Mouse (Mus musculus): ENCODE results near the gene Hnrnph1. TPM values are rescaled to one million over a fixed set of nuclear protein-coding genes. Genes with fewer than 3 reads are reported as not detected.

Gene Hnrnph1
- total and polyA plus RNA-seq, 2 experiments from 2014 or later, result 176 to 244 TPM

GRCm38 (mm10) chr11:50388217-50388929, 11.6 kb downstream of the Hnrnph1 start:
- Histone ChIP-seq H3K9ac (replicated peaks; ENCODE audit: low read length) (no peak overlapping the region), H3K27me3 (ENCODE audit: insufficient read depth, low read length) (no peaks in the 10 kb centered on the region), H3K4me1 (ENCODE audit: insufficient read depth, low read length) (no peaks in the 10 kb centered on the region), H3K27ac (no peak overlapping the region), H3K9me3 (ENCODE audit: low read length) (no peaks in the 10 kb centered on the region), H3K4me2 (ENCODE audit: low read depth, low read length) (no peak overlapping the region), H3K36me3 (ENCODE audit: insufficient read depth, low read length) (peaks cover 36% of the 10 kb centered on the region), H3K4me3 (ENCODE audit: low read length) (no peak overlapping the region)
- 95% methylated on average over 3 of the region's 3 CpGs for WGBS
- DNase-seq (ENCODE audit: low spot score) (no peak), ATAC-seq (no peak)
- TF ChIP-seq CTCF (IDR thresholded peaks at IDR 0.05; ENCODE audit: low read depth), result no peak

- Histone ChIP-seq H3K9ac (replicated peaks; ENCODE audit: low read length) (no peak overlapping the region), H3K4me3 (ENCODE audit: low read length) (no peak overlapping the region), H3K4me1 (ENCODE audit: insufficient read depth, low read length) (no peaks in the 10 kb centered on the region), H3K36me3 (ENCODE audit: insufficient read depth, low read length) (peaks cover 33% of the 10 kb centered on the region), H3K9me3 (ENCODE audit: low read length) (no peaks in the 10 kb centered on the region), H3K27me3 (ENCODE audit: insufficient read depth, low read length) (no peaks in the 10 kb centered on the region), H3K27ac (no peak overlapping the region), H3K4me2 (ENCODE audit: low read depth, low read length) (no peak overlapping the region)
- DNase-seq (ENCODE audit: low spot score), result no peak
- WGBS, result 74% methylated on average over 3 of the region's 3 CpGs
- no peak for ATAC-seq
- no peak for TF ChIP-seq CTCF (IDR thresholded peaks at IDR 0.05; ENCODE audit: low read depth)
These were observed 12.2 kb downstream of the Hnrnph1 start for GRCm38 (mm10) chr11:50389011-50389410.

GRCm38 (mm10) chr11:50389616-50390015, 12.8 kb downstream of the Hnrnph1 start:
- ATAC-seq (no peak), DNase-seq (ENCODE audit: low spot score) (no peak)
- WGBS, result 68% methylated on average over 5 of the region's 5 CpGs
- H3K9ac ChIP-seq (replicated peaks; ENCODE audit: low read length), result no peak overlapping the region
- H3K4me3 ChIP-seq (ENCODE audit: low read length), result no peak overlapping the region
- no peaks in the 10 kb centered on the region for H3K4me1 ChIP-seq (ENCODE audit: insufficient read depth, low read length)
- no peak overlapping the region for H3K4me2 ChIP-seq (ENCODE audit: low read depth, low read length)
- no peak overlapping the region for H3K27ac ChIP-seq
- no peaks in the 10 kb centered on the region for H3K27me3 ChIP-seq (ENCODE audit: insufficient read depth, low read length)
- H3K36me3 ChIP-seq (ENCODE audit: insufficient read depth, low read length), result peaks cover 34% of the 10 kb centered on the region
- H3K9me3 ChIP-seq (ENCODE audit: low read length), result no peaks in the 10 kb centered on the region
- TF ChIP-seq CTCF (IDR thresholded peaks at IDR 0.05; ENCODE audit: low read depth), result no peak

GRCm38 (mm10) chr11:50391272-50391960, 14.6 kb downstream of the Hnrnph1 start:
- 88% methylated on average over 4 of the region's 4 CpGs for WGBS
- 0 out of 2 replicates have a peak, but pooled peaks have one; percentile 15 for ATAC-seq
- TF ChIP-seq CTCF (IDR thresholded peaks at IDR 0.05; ENCODE audit: low read depth), result no peak
- no peak overlapping the region for H3K27ac ChIP-seq
- no peaks in the 10 kb centered on the region for H3K4me1 ChIP-seq (ENCODE audit: insufficient read depth, low read length)
- H3K4me3 ChIP-seq (ENCODE audit: low read length), result no peak overlapping the region
- no peaks in the 10 kb centered on the region for H3K27me3 ChIP-seq (ENCODE audit: insufficient read depth, low read length)
- H3K9me3 ChIP-seq (ENCODE audit: low read length), result no peaks in the 10 kb centered on the region
- no peak overlapping the region for H3K4me2 ChIP-seq (ENCODE audit: low read depth, low read length)
- no peak for DNase-seq (ENCODE audit: low spot score)
- H3K9ac ChIP-seq (replicated peaks; ENCODE audit: low read length), result no peak overlapping the region
- peaks cover 32% of the 10 kb centered on the region for H3K36me3 ChIP-seq (ENCODE audit: insufficient read depth, low read length)

- H3K9ac ChIP-seq (replicated peaks; ENCODE audit: low read length), result no peak overlapping the region
- H3K9me3 ChIP-seq (ENCODE audit: low read length), result no peaks in the 10 kb centered on the region
- H3K27ac ChIP-seq, result no peak overlapping the region
- no peak for ATAC-seq
- no peak overlapping the region for H3K4me2 ChIP-seq (ENCODE audit: low read depth, low read length)
- no peaks in the 10 kb centered on the region for H3K27me3 ChIP-seq (ENCODE audit: insufficient read depth, low read length)
- H3K4me3 ChIP-seq (ENCODE audit: low read length), result no peak overlapping the region
- DNase-seq (ENCODE audit: low spot score), result no peak
- 84% methylated on average over 6 of the region's 6 CpGs for WGBS
- H3K36me3 ChIP-seq (ENCODE audit: insufficient read depth, low read length), result peaks cover 36% of the 10 kb centered on the region
- no peaks in the 10 kb centered on the region for H3K4me1 ChIP-seq (ENCODE audit: insufficient read depth, low read length)
- no peak for TF ChIP-seq CTCF (IDR thresholded peaks at IDR 0.05; ENCODE audit: low read depth)
These were observed 16.5 kb downstream of the Hnrnph1 start for GRCm38 (mm10) chr11:50393306-50393705.

- peaks cover 30% of the 10 kb centered on the region for H3K36me3 ChIP-seq (ENCODE audit: insufficient read depth, low read length)
- H3K4me1 ChIP-seq (ENCODE audit: insufficient read depth, low read length), result no peaks in the 10 kb centered on the region
- ATAC-seq (no peak), DNase-seq (ENCODE audit: low spot score) (no peak)
- no peak overlapping the region for H3K4me3 ChIP-seq (ENCODE audit: low read length)
- 92% methylated on average over 7 of the region's 7 CpGs for WGBS
- no peak overlapping the region for H3K9ac ChIP-seq (replicated peaks; ENCODE audit: low read length)
- H3K27me3 ChIP-seq (ENCODE audit: insufficient read depth, low read length), result no peaks in the 10 kb centered on the region
- TF ChIP-seq CTCF (IDR thresholded peaks at IDR 0.05; ENCODE audit: low read depth), result no peak
- H3K9me3 ChIP-seq (ENCODE audit: low read length), result no peaks in the 10 kb centered on the region
- no peak overlapping the region for H3K4me2 ChIP-seq (ENCODE audit: low read depth, low read length)
- H3K27ac ChIP-seq, result no peak overlapping the region
These were observed 17.9 kb downstream of the Hnrnph1 start for GRCm38 (mm10) chr11:50394731-50395130.

All from hindbrain, postnatal 0 days (tissue).